In genomic region chr2:92052754-92053153, GRCm38 (mm10) we compare ENCODE assay signal across 18 mouse cellular contexts. TPM values are rescaled to one million over a fixed set of nuclear protein-coding genes. Genes with fewer than 3 reads are reported as not detected.
DNase-seq lines count a peak whose midpoint lies in the region; ATAC-seq and TF ChIP-seq lines count a peak whose summit lies in the region.
"Had no signal": no experiment of that assay in that cellular context is flagged by ENCODE, and none has a peak within 500 bp of the region (broad histone marks: within the 10 kb centered on the region; RNA-seq: fewer than 3 reads in every experiment).

No protein-coding gene starts in this region.

- no peaks in the 10 kb centered on the region; the same call in 1 of the 2 replicates for H3K4me1 ChIP-seq in kidney, postnatal 0 days (replicated peaks; ENCODE audit: insufficient read depth, low read length)
- H3K4me1 ChIP-seq in ES-E14 (ENCODE audit: control insufficient read depth in 2 of 2, insufficient read depth in 2 of 2, low read length in 2 of 2, poor library complexity in 1 of 2) = peaks cover 0 to 5% of the 10 kb centered on the region in 2 experiments; a peak in 1 of 4 replicates
- peaks cover 50% of the 10 kb centered on the region for H3K4me1 ChIP-seq in embryonic facial prominence, embryonic 15.5 days

- 0 out of 2 replicates have a peak, but pooled peaks cover 3% of the 10 kb centered on the region for H3K27me3 ChIP-seq in kidney, postnatal 0 days (ENCODE audit: insufficient read depth, low read length)
- H3K27me3 ChIP-seq in embryonic facial prominence, embryonic 15.5 days = no peaks in the 10 kb centered on the region
- H3K27me3 ChIP-seq: stomach, embryonic 15.5 days had no signal

- no peak overlapping the region for H3K4me3 ChIP-seq in kidney, postnatal 0 days (replicated peaks; ENCODE audit: low read depth, low read length)
- no peak overlapping the region for H3K4me3 ChIP-seq in ES-E14 (ENCODE audit: insufficient read depth in 1 of 2, low read depth in 1 of 2, low read length in 2 of 2, poor library complexity in 1 of 2, severe bottlenecking in 1 of 2)
- H3K4me3 ChIP-seq in embryonic facial prominence, embryonic 15.5 days (replicated peaks) = no peak overlapping the region
- H3K4me3 ChIP-seq: erythroblast, embryonic 14.5 days; heart, embryonic 15.5 days; lung, embryonic 15.5 days; stomach, embryonic 15.5 days had no signal

- in situ Hi-C loops in ES-E14 (cut with MboI; ENCODE audit: low sequenced_read_pairs in 2 of 2, unreplicated experiment in 2 of 2) = no loop called here

- no peak overlapping the region for H3K27ac ChIP-seq in kidney, postnatal 0 days
- no peak overlapping the region for H3K27ac ChIP-seq in ES-E14 (ENCODE audit: insufficient read depth, low read depth, low read length, poor library complexity, severe bottlenecking)
- H3K27ac ChIP-seq in embryonic facial prominence, embryonic 15.5 days (replicated peaks) = peak overlapping the region; percentile 75
- H3K27ac ChIP-seq: heart, embryonic 15.5 days; lung, embryonic 15.5 days; stomach, embryonic 15.5 days had no signal

- H3K4me2 ChIP-seq in kidney, postnatal 0 days (ENCODE audit: low read length) = no peak overlapping the region
- H3K4me2 ChIP-seq in embryonic facial prominence, embryonic 15.5 days (replicated peaks) = 0 out of 2 replicates have a peak overlapping the region, but pooled peaks have one; percentile 34
- H3K4me2 ChIP-seq: heart, embryonic 15.5 days; liver, embryonic 11.5 days; lung, embryonic 15.5 days; stomach, embryonic 15.5 days had no signal

- no peaks in the 10 kb centered on the region for H3K9me3 ChIP-seq in kidney, postnatal 0 days (replicated peaks; ENCODE audit: low read length)
- H3K9me3 ChIP-seq in ES-E14 (ENCODE audit: control insufficient read depth, insufficient read depth, low read depth, low read length) = no peaks in the 10 kb centered on the region
- H3K9me3 ChIP-seq in embryonic facial prominence, embryonic 15.5 days (replicated peaks) = no peaks in the 10 kb centered on the region
- H3K9me3 ChIP-seq: heart, embryonic 15.5 days; lung, embryonic 15.5 days; stomach, embryonic 15.5 days had no signal

- no peaks in the 10 kb centered on the region for H3K36me3 ChIP-seq in kidney, postnatal 0 days (ENCODE audit: insufficient read depth, low read length)
- H3K36me3 ChIP-seq in ES-E14 (ENCODE audit: control insufficient read depth, insufficient read depth, low read length, poor library complexity, severe bottlenecking) = no peaks in the 10 kb centered on the region
- no peaks in the 10 kb centered on the region for H3K36me3 ChIP-seq in embryonic facial prominence, embryonic 15.5 days
- H3K36me3 ChIP-seq: heart, embryonic 15.5 days; lung, embryonic 15.5 days; stomach, embryonic 15.5 days had no signal

- H3K9ac ChIP-seq in kidney, postnatal 0 days (ENCODE audit: low read depth, low read length) = no peak overlapping the region
- H3K9ac ChIP-seq in ES-E14 (ENCODE audit: insufficient read depth, low read depth, low read length, poor library complexity, severe bottlenecking) = no peak overlapping the region
- no peak overlapping the region for H3K9ac ChIP-seq in embryonic facial prominence, embryonic 15.5 days
- H3K9ac ChIP-seq: heart, embryonic 15.5 days; lung, embryonic 15.5 days; stomach, embryonic 15.5 days had no signal

- ATAC-seq in kidney, postnatal 0 days (replicated peaks; ENCODE audit: low FRiP score, low read depth) = no peak
- ATAC-seq in embryonic facial prominence, embryonic 15.5 days (ENCODE audit: insufficient number of reproducible peaks, low FRiP score, low TSS enrichment, low read depth) = peak; percentile 17; the same call in 1 of the 2 replicates
- ATAC-seq: intestine, embryonic 16.5 days had no signal

- DNase-seq in cerebellum, postnatal 25 days = peak; percentile 20 to 21
- no peak for DNase-seq in cerebellum, postnatal 4 days (ENCODE audit: low spot score in 2 of 2)
- peak; percentile 29 for DNase-seq in kidney, postnatal 0 days (ENCODE audit: low spot score)
- no peak for DNase-seq in kidney, adult 11 months
- no peak for DNase-seq in ES-E14 (ENCODE audit: low read depth, low spot score)
- no peak for DNase-seq in adrenal gland, adult 2 months
- DNase-seq in ovary, postnatal 36 days (ENCODE audit: low spot score) = no peak
- DNase-seq: kidney, postnatal 10 days; spleen, adult 18-20 months; thymus, postnatal 14 days had no signal

- WGBS in kidney, postnatal 0 days = 58% methylated on average over 2 of the region's 2 CpGs
- 28% methylated on average over 2 of the region's 2 CpGs for WGBS in embryonic facial prominence, embryonic 15.5 days

- TF ChIP-seq CTCF in kidney, postnatal 0 days (IDR thresholded peaks at IDR 0.05; ENCODE audit: low read depth) = no peak

TF ChIP-seq in ES-E14, 5 proteins besides CTCF, POLR2A, EP300 and RAD21:
- TF ChIP-seq HCFC1 (IDR thresholded peaks at IDR 0.05; ENCODE audit: borderline replicate concordance, insufficient read depth, low read length) (peak; percentile 75), ZNF384 (IDR thresholded peaks at IDR 0.05; ENCODE audit: low read depth, low read length) (no peak)

RNA-seq across cellular contexts. Expression of gene Creb3l1, which starts 28.5 kb away (rescaled TPM):
- 8.7 and 9.3 TPM in 2 replicates for polyA plus RNA-seq in kidney, postnatal 0 days (2015; fragmentation: Nextera tagmentation; extraction: Ambion mirVana)
- 4.4 and 5.4 TPM in 2 replicates for total RNA-seq in ES-E14 (2012; rRNA removed)
- 36.8 and 44.3 TPM in 2 replicates for polyA plus RNA-seq in embryonic facial prominence, embryonic 15.5 days (2015; fragmentation: Nextera tagmentation; extraction: Ambion mirVana)
- total RNA-seq in adrenal gland, adult 2 months (2021) = 10 to 100 TPM; 11.1 to 17.3 TPM
- 6.4 and 6.6 TPM in 2 replicates for polyA plus RNA-seq in adrenal gland, adult 2 months (2012; rRNA removed)
- total RNA-seq: monocyte, adult 5-6 weeks had no signal

RNA-seq across cellular contexts. Expression of gene Phf21a, which starts 40.2 kb away (rescaled TPM):
- 18.6 and 19.4 TPM in 2 replicates for polyA plus RNA-seq in kidney, postnatal 0 days (2015; fragmentation: Nextera tagmentation; extraction: Ambion mirVana)
- total RNA-seq in ES-E14 (2012; rRNA removed) = 23.5 and 29.4 TPM in 2 replicates
- 36.1 and 37.6 TPM in 2 replicates for polyA plus RNA-seq in embryonic facial prominence, embryonic 15.5 days (2015; fragmentation: Nextera tagmentation; extraction: Ambion mirVana)
- total RNA-seq in adrenal gland, adult 2 months (2021) = 10 to 100 TPM; 66.5 to 82.4 TPM
- 24.4 and 27.2 TPM in 2 replicates for polyA plus RNA-seq in adrenal gland, adult 2 months (2012; rRNA removed)

Comparison
In these comparisons a context has a peak if more than half of its experiments do, and no peak if none do; other contexts are left out.
1. DNase-seq: peak in cerebellum, postnatal 25 days (2 of 2) and kidney, postnatal 0 days (single experiment); none in cerebellum, postnatal 4 days (0 of 2), kidney, adult 11 months (single experiment), ES-E14 (single experiment), adrenal gland, adult 2 months (single experiment) and ovary, postnatal 36 days (single experiment).